In the genomic region with DNA sequence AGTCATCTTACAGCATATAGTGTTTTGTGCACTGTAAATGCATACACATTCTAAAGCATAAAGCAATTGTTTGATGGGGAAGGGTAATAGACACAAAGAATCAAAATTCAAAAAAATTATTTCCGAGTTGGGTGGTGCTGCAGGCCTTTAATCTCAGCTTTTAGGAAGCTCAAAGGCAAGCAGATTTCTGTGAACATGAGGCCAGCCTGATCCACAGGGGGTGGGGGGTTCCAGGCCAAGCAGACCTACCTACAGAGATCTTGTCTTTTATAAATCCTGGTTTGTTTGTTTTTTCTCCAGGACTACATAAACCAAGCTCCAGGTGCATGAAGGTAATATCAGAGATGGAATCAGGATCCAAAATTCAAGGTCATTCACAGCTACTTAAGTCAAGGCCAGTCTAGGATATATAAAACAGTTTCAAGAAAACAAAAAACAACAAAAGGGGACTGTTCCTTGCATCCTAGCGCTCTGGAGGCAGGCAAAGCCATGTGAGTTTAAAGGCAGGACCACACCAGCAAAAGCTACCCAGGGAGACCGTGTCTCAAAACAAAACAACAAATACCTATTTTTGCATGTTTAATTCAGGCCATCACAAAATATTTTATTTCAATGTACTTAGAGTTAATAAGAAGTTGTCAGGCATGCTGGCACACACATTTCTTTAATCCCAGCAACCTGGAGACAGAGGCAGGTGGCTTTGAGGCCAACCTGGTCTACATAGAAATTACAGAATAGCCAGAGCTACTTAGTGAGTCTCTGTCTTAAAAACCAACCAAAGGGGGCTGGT, we compare ENCODE assay signal across 8 mouse cellular contexts. TPM values are rescaled to one million over a fixed set of nuclear protein-coding genes. Genes with fewer than 3 reads are reported as not detected.
DNase-seq lines count a peak whose midpoint lies in the region; ATAC-seq and TF ChIP-seq lines count a peak whose summit lies in the region.

No protein-coding gene starts in this region.

- DNase-seq in gastrocnemius, adult 2 months = no peak
- no peak for DNase-seq in gastrocnemius, postnatal 4 days (ENCODE audit: low spot score in 2 of 2)
- no peak for DNase-seq in neural tube, embryonic 10.5 days (ENCODE audit: extremely low spot score, low spot score)
- no peak for DNase-seq in frontal cortex, postnatal 25 days (ENCODE audit: low spot score in 2 of 2)
- no peak for DNase-seq in layer of hippocampus, adult 9-11 months

- intact Hi-C loops in gastrocnemius, adult 2 months (cut with DNase I) = no loop called here

- no peak for TF ChIP-seq POLR2A in olfactory bulb, adult 2 months (IDR thresholded peaks at IDR 0.05; ENCODE audit: insufficient read depth, low read depth, low read length)

- 93% methylated on average over 3 of the region's 3 CpGs for WGBS in neural tube, embryonic 13.5 days
- WGBS in limb, embryonic 13.5 days = 90% methylated on average over 3 of the region's 3 CpGs
- WGBS in olfactory bulb, adult 2 months = 80% methylated on average over 3 of the region's 3 CpGs

- no peaks in the 10 kb centered on the region for H3K9me3 ChIP-seq in neural tube, embryonic 13.5 days
- no peaks in the 10 kb centered on the region for H3K9me3 ChIP-seq in limb, embryonic 13.5 days

- no peak for ATAC-seq in neural tube, embryonic 13.5 days (ENCODE audit: low read depth)
- no peak for ATAC-seq in limb, embryonic 13.5 days (ENCODE audit: low FRiP score, low read depth)

- no peak overlapping the region for H3K9ac ChIP-seq in neural tube, embryonic 13.5 days
- H3K9ac ChIP-seq in limb, embryonic 13.5 days = no peak overlapping the region

- peak overlapping the region; percentile 75 for H3K27ac ChIP-seq in gastrocnemius, adult 2 months
- peak overlapping the region; percentile 66 for H3K27ac ChIP-seq in neural tube, embryonic 13.5 days (replicated peaks)
- peak overlapping the region; percentile 29; the same call in 1 of the 2 replicates for H3K27ac ChIP-seq in limb, embryonic 13.5 days
- H3K27ac ChIP-seq in olfactory bulb, adult 2 months (ENCODE audit: insufficient read depth, low read depth, low read length) = peak overlapping the region; percentile 29; the same call in 1 of the 2 replicates

- H3K27me3 ChIP-seq in neural tube, embryonic 13.5 days = no peaks in the 10 kb centered on the region
- no peaks in the 10 kb centered on the region for H3K27me3 ChIP-seq in limb, embryonic 13.5 days

- no peak overlapping the region for H3K4me3 ChIP-seq in gastrocnemius, adult 2 months
- no peak overlapping the region for H3K4me3 ChIP-seq in neural tube, embryonic 13.5 days
- H3K4me3 ChIP-seq in limb, embryonic 13.5 days = no peak overlapping the region
- H3K4me3 ChIP-seq in olfactory bulb, adult 2 months (ENCODE audit: insufficient read depth, low read depth, low read length) = no peak overlapping the region

- peaks cover 21% of the 10 kb centered on the region for H3K36me3 ChIP-seq in neural tube, embryonic 13.5 days
- peaks cover 21% of the 10 kb centered on the region for H3K36me3 ChIP-seq in limb, embryonic 13.5 days

- H3K4me2 ChIP-seq in neural tube, embryonic 13.5 days = no peak overlapping the region
- H3K4me2 ChIP-seq in limb, embryonic 13.5 days (replicated peaks) = no peak overlapping the region

- H3K4me1 ChIP-seq in neural tube, embryonic 13.5 days (replicated peaks) = peaks cover 24% of the 10 kb centered on the region
- H3K4me1 ChIP-seq in limb, embryonic 13.5 days = peaks cover 13% of the 10 kb centered on the region
- 0 out of 2 replicates have a peak, but pooled peaks cover 2% of the 10 kb centered on the region for H3K4me1 ChIP-seq in olfactory bulb, adult 2 months (ENCODE audit: control insufficient read depth, insufficient read depth, low read length)

- no peak for TF ChIP-seq CTCF in gastrocnemius, adult 2 months (IDR thresholded peaks at IDR 0.05)
- TF ChIP-seq CTCF in olfactory bulb, adult 2 months (IDR thresholded peaks at IDR 0.05; ENCODE audit: insufficient read depth, low read depth, low read length) = no peak

RNA-seq across cellular contexts. Expression of a gene that starts 2.5 kb away (rescaled TPM):
- 10 to 100 TPM; 55.9 to 58.7 TPM for total RNA-seq in gastrocnemius, adult 2 months (2021)
- total RNA-seq in gastrocnemius, postnatal 4 days (2021) = 100 to 1,000 TPM; 383 to 437 TPM
- polyA plus RNA-seq in neural tube, embryonic 13.5 days (2015; fragmentation: Nextera tagmentation; extraction: Ambion mirVana) = 2,165 and 2,421 TPM in 2 replicates
- polyA plus RNA-seq in limb, embryonic 13.5 days (2015; fragmentation: Nextera tagmentation; extraction: Ambion mirVana) = 2,219 and 2,483 TPM in 2 replicates
- 341 and 464 TPM in 2 replicates for polyA plus RNA-seq in olfactory bulb, adult 2 months (2012; ENCODE audit: insufficient read depth, insufficient read length, low replicate concordance, missing spikeins)

RNA-seq across cellular contexts. Expression of a gene that starts 4.9 kb away (rescaled TPM):
- total RNA-seq in gastrocnemius, adult 2 months (2021) = 1 to 10 TPM; 7.0 to 7.4 TPM
- 10 to 100 TPM; 25.9 to 26.0 TPM for total RNA-seq in gastrocnemius, postnatal 4 days (2021)
- polyA plus RNA-seq in neural tube, embryonic 13.5 days (2015; fragmentation: Nextera tagmentation; extraction: Ambion mirVana) = 32.4 and 33.1 TPM in 2 replicates
- 39.4 and 44.8 TPM in 2 replicates for polyA plus RNA-seq in limb, embryonic 13.5 days (2015; fragmentation: Nextera tagmentation; extraction: Ambion mirVana)
- 207 TPM in 1 of 2 replicates, not detected in the other for polyA plus RNA-seq in olfactory bulb, adult 2 months (2012; ENCODE audit: insufficient read depth, insufficient read length, low replicate concordance, missing spikeins)

RNA-seq across cellular contexts. Expression of a gene that starts 12.7 kb away (rescaled TPM):
- total RNA-seq in gastrocnemius, adult 2 months (2021) = 1 to 10 TPM; 3.0 to 3.8 TPM
- 10 to 100 TPM; 32.7 to 40.0 TPM for total RNA-seq in gastrocnemius, postnatal 4 days (2021)
- 73.9 and 74.4 TPM in 2 replicates for polyA plus RNA-seq in neural tube, embryonic 13.5 days (2015; fragmentation: Nextera tagmentation; extraction: Ambion mirVana)
- 207 and 211 TPM in 2 replicates for polyA plus RNA-seq in limb, embryonic 13.5 days (2015; fragmentation: Nextera tagmentation; extraction: Ambion mirVana)
- polyA plus RNA-seq in olfactory bulb, adult 2 months (2012; ENCODE audit: insufficient read depth, insufficient read length, low replicate concordance, missing spikeins) = not detected in 2 replicates

RNA-seq across cellular contexts. Expression of a gene that starts 50.7 kb away (rescaled TPM):
- total RNA-seq in gastrocnemius, adult 2 months (2021) = 1 to 10 TPM; 4.2 to 4.5 TPM
- total RNA-seq in gastrocnemius, postnatal 4 days (2021) = 1 to 10 TPM; 5.1 to 6.2 TPM
- polyA plus RNA-seq in neural tube, embryonic 13.5 days (2015; fragmentation: Nextera tagmentation; extraction: Ambion mirVana) = 1.9 and 2.7 TPM in 2 replicates
- 5.2 and 6.3 TPM in 2 replicates for polyA plus RNA-seq in limb, embryonic 13.5 days (2015; fragmentation: Nextera tagmentation; extraction: Ambion mirVana)
- not detected in 2 replicates for polyA plus RNA-seq in olfactory bulb, adult 2 months (2012; ENCODE audit: insufficient read depth, insufficient read length, low replicate concordance, missing spikeins)

RNA-seq across cellular contexts. Expression of a gene that starts 52.5 kb away (rescaled TPM):
- total RNA-seq in gastrocnemius, adult 2 months (2021) = under 1 TPM; 0.13 to 0.50 TPM
- 1 to 10 TPM; 1.1 to 2.0 TPM for total RNA-seq in gastrocnemius, postnatal 4 days (2021)
- polyA plus RNA-seq in neural tube, embryonic 13.5 days (2015; fragmentation: Nextera tagmentation; extraction: Ambion mirVana) = 0.70 and 1.3 TPM in 2 replicates
- polyA plus RNA-seq in limb, embryonic 13.5 days (2015; fragmentation: Nextera tagmentation; extraction: Ambion mirVana) = 2.1 and 2.4 TPM in 2 replicates
- not detected in 2 replicates for polyA plus RNA-seq in olfactory bulb, adult 2 months (2012; ENCODE audit: insufficient read depth, insufficient read length, low replicate concordance, missing spikeins)
